Mouse (Mus musculus) spleen, postnatal 4 days (tissue): ENCODE results near the gene Hnrnph1.

Experiments used
- DNase-seq, 2 experiments: peaks; one replicate each; pipeline ENCODE4 v3.0.0; 2022; ENCODE audit warnings: low spot score in 2 of 2

The Hnrnph1 gene

DNA sequence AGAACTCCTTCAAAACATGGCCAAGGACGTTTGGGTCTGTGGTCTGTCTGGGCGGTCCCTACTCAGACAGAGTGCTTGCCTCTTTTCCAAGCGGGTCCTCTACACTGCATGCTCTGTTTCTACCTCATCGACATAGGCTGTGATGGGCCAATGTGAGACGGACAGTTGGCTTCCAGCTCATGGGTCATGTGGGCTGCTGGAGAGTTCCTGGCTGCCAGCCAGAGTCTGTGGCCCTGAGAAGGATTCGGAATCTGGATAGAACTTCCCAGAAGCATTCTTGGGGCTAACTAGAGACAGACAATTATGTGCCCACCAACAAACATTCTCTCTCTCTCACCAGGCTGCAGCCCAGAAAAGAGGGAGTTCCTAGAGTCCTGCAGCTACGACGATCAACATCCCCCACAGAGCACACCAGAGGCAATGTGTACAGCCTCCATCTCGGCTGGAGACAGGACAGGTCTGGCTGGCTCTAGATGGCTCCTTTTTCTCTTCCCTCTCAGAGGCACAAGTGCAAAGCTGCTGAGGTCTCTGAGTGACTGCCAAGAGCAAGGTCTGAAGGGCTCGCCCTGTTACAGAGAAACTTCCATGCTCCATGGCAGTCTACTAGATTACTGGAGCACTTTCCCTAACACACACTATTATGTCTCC lies 26.7 kb downstream of the Hnrnph1 start:
- DNase-seq = no peak

DNA sequence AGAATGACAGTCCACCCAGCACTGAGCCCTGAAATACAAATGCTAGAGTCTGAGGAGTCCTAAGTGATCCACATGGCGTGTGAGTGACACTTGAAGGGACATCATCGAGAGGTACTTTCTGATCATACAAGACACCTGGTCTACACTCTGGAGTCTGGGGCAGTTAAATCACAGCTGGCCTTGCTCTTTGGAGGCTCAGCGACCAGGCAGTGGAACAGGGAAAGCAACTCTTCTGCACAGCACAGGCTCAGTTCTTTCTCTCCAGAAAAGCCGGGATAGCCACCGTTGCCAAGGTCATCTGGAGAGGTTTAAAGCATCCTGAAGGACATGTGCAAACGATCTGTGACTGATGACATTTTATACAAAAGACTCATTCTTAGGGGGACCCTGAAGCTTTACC lies 30.4 kb downstream of the Hnrnph1 start:
- DNase-seq = no peak

- no peak for DNase-seq
These were observed 38.9 kb downstream of the Hnrnph1 start for GRCm38 (mm10) chr11:50415563-50416241.

GRCm38 (mm10) chr11:50417856-50418255 lies 41.1 kb downstream of the Hnrnph1 start:
- no peak for DNase-seq

- no peak for DNase-seq
These were observed 44.7 kb downstream of the Hnrnph1 start for GRCm38 (mm10) chr11:50421461-50421860.

- DNase-seq = peak; percentile 65 to 74
These were observed 45.4 kb downstream of the Hnrnph1 start for GRCm38 (mm10) chr11:50421934-50422780.

DNA sequence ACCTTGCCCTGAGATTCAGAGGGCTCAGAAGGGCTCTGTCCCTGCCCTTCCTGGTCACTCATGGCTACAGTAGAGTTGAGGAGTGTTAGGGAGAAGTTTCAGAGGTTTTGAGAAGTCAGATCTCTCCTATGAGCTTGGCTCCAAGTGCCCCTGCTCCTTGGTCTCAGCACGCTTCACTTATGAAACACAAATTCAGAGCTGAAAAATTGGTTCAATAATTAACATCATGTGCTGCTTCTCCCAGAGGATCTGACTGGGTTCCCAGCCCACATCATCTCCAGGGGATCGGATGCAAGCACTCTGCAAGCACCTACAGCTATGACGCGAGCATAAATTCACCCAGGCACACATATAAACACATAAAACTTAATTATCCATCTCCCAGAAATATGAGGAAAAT lies 49.3 kb downstream of the Hnrnph1 start:
- DNase-seq = no peak

DNA sequence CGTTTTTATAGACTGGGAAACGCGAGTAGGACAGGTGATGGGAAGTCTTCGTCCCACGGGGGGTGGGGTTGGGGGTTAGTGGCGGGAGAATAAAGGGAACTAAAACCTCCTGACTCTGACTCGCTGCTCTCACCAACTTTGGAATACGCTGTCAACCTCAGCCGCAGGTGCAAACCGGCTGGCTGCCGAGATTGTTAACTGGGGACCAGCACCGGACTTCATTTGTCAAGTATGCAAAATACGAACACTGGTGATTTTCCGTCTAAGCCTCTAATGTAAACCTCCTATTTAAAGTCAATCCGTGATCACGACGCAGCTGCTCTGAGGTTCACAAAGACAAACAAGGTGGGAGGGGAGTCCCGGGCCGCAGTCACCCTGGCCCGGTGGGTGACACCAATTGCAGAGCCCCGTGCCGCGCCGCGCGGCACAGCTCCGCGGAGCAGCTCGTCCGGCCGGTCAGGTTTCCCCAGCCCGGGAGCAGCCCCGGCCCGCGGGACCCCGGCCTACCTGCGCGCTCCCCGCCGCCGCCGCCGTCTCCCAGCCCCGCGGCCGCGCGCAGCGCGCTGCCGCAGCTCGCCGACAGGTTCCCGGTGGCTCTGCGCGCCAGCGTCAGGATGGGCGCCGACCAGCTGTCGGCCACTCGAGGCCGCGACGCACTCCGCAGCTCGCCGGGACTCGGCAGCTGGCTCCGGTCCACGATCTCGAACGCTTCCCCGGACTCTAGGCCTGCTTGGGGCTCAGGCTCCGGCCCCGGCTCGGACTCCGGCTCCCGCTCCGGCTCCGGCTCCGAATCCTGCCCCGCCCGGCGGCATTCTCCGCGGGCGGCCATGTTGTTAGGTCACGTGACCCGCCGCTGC lies 53.7 kb downstream of the Hnrnph1 start, which contains the start of gene Rufy1:
Rufy1 (minus strand) TSS at position 849 of the 857 bp plus-strand sequence.
- DNase-seq = peak; percentile 83 to 94

DNA sequence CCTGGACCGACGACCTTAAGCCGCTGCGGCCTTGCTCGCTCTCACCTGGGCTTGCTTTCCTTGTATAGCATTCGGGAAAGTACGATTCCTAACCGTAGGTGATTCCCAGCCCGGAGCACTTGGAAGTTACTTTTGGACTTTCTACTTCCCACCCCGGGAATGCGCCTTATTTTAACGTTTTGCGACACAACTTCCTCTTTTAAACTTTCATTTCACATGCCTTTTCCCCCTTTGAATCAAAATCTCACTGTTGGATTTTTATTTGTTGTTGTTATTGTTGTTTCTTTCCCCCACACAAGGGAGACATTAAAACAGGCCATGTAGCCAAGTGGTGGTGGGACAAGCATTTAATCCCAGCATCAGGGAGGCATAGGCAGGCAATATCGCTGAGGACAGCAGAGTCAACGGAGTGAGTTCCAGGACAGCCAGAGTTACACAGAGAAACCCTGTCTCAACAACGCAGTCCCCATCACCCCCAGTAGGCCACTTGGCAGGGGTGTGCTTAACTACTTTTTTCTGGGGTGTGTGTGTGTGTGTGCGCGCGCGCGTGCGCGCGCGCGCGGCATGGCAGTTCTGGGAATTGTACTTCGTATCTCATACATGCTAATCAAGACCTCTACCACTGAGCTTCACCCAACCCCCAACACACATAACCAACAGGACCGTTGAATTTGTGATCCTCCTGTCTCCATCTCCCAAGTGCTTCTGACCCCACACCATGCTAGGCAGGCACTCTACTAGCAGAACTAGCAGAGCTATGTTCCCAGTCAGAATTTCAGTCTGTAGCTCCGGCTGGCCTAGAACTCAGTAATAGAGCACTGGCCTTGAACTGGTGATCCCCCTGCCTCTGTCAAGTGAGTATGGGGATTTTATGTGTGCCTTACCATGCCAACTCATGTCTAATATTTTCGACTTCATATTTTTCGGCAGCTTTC lies 54.6 kb downstream of the Hnrnph1 start:
- peak; percentile 19 to 67 for DNase-seq

GRCm38 (mm10) chr11:50432069-50432440 lies 55.3 kb downstream of the Hnrnph1 start:
- DNase-seq = no peak

GRCm38 (mm10) chr11:50432896-50433295 lies 56.1 kb downstream of the Hnrnph1 start:
- DNase-seq = no peak
